Mouse (Mus musculus) liver, embryonic 14.5 days (tissue): Measurements from ENCODE around the gene Cd68.

Experiments used
- CTCF ChIP-seq: IDR thresholded peaks from 2 replicates; pipeline ENCODE4 v1.5.1; 2016; ENCODE audit warnings: antibody characterized with exemption, low read depth, control low read depth
- EP300 ChIP-seq: IDR thresholded peaks from 2 replicates; pipeline ENCODE4 v1.6.1; 2016; ENCODE audit warnings: antibody characterized with exemption, low read depth

DNA sequence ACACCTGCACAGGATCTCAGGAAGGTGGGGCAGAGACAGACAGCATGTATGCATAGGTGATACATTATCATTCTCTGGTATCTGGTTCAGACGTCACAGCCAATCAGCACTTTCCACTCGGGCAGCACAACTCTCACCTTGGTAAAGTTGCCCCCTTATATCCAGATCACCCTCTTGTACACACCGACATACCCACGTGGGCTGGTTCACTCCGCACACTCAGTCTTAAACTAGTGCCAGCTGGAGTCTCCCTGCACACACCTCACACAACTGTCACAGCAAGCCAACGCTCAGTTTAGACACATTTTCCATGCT is 29.1 kb upstream of the Cd68 start:
- no peak for TF ChIP-seq CTCF
- no peak for TF ChIP-seq EP300
